Comparison of ENCODE assay signal across 18 mouse cellular contexts in genomic region chr16:75052953-75053352, GRCm38 (mm10).
"Had no signal": no experiment of that assay in that cellular context is flagged by ENCODE, and none has a peak within 500 bp of the region (broad histone marks: within the 10 kb centered on the region; RNA-seq: fewer than 3 reads in every experiment).

No protein-coding gene starts in this region.

- H3K4me2 ChIP-seq: limb, embryonic 12.5 days; liver, embryonic 12.5 days; liver, embryonic 15.5 days; lung, embryonic 15.5 days; midbrain, embryonic 11.5 days had no signal

- H3K4me1 ChIP-seq: limb, embryonic 12.5 days; liver, embryonic 12.5 days; liver, embryonic 15.5 days; lung, embryonic 15.5 days had no signal

- DNase-seq: kidney, adult 2 months; kidney, postnatal 36 days; layer of hippocampus, postnatal 36 days; liver; lung, adult 18-20 months; lung, postnatal 36 days; midbrain, embryonic 14.5 days; thymus, adult 2 months; thymus, postnatal 14 days; thymus, postnatal 4 days had no signal

- H3K4me3 ChIP-seq: left cerebral cortex, adult 2 months; limb, embryonic 12.5 days; liver, embryonic 12.5 days; liver, embryonic 15.5 days; lung, embryonic 15.5 days had no signal

- H3K9ac ChIP-seq: limb, embryonic 12.5 days; liver, embryonic 12.5 days; liver, embryonic 15.5 days; lung, embryonic 15.5 days had no signal

- H3K36me3 ChIP-seq: limb, embryonic 12.5 days; liver, embryonic 12.5 days; liver, embryonic 15.5 days; lung, embryonic 15.5 days had no signal

- H3K27ac ChIP-seq: kidney, postnatal 0 days; left cerebral cortex, adult 2 months; limb, embryonic 12.5 days; liver, embryonic 12.5 days; liver, embryonic 15.5 days; lung, embryonic 15.5 days had no signal

- ATAC-seq: intestine, postnatal 0 days; liver, embryonic 12.5 days had no signal

- H3K27me3 ChIP-seq: limb, embryonic 12.5 days; liver, embryonic 12.5 days; liver, embryonic 15.5 days; lung, embryonic 15.5 days had no signal

- H3K9me3 ChIP-seq: limb, embryonic 12.5 days; liver, embryonic 12.5 days; liver, embryonic 15.5 days; lung, embryonic 15.5 days had no signal
